Mouse (Mus musculus) kidney, embryonic 14.5 days (tissue): ENCODE measurements around the gene Tfap2d. TPM values are rescaled to one million over a fixed set of nuclear protein-coding genes. Genes with fewer than 3 reads are reported as not detected.

Experiments
- ATAC-seq: fragments of 200-750 bp; cut with Nextera tagmentation; 2 replicates; pipeline ENCODE4 v1.8.0; 2017; ENCODE audit warnings: moderate number of reproducible peaks, mild to moderate bottlenecking, moderate TSS enrichment, moderate library complexity; ENCODE audit not compliant: low FRiP score, low TSS enrichment
- H3K27ac ChIP-seq: fragments of 300-500 bp; sonication (generic); 2 replicates; pipeline ENCODE4 v1.5.1; 2014; ENCODE audit warnings: low read depth, mild to moderate bottlenecking, low read length, moderate library complexity, mixed read lengths
- H3K27me3 ChIP-seq: fragments of 300-500 bp; sonication (generic); 2 replicates; pipeline ENCODE4 v1.6.1; 2014; ENCODE audit warnings: mild to moderate bottlenecking, low read length; ENCODE audit not compliant: control insufficient read depth, insufficient read depth
- H3K36me3 ChIP-seq: fragments of 300-500 bp; sonication (generic); 2 replicates; pipeline ENCODE4 v1.6.1; 2014; ENCODE audit warnings: low read length, mixed read lengths; ENCODE audit not compliant: control insufficient read depth, insufficient read depth
- H3K4me1 ChIP-seq: fragments of 300-500 bp; sonication (generic); 2 replicates; pipeline ENCODE4 v1.6.1; 2014; ENCODE audit warnings: low read length, mixed read lengths; ENCODE audit not compliant: control insufficient read depth, insufficient read depth
- H3K4me2 ChIP-seq: fragments of 300-500 bp; sonication (generic); replicated peaks from 2 replicates; pipeline ENCODE4 v1.6.1; 2014; ENCODE audit warnings: low read depth, mild to moderate bottlenecking, low read length
- H3K4me3 ChIP-seq: fragments of 300-500 bp; sonication (generic); 2 replicates; pipeline ENCODE4 v1.5.1; 2014; ENCODE audit warnings: mild to moderate bottlenecking, low read length
- H3K9ac ChIP-seq: fragments of 300-500 bp; sonication (generic); 2 replicates; pipeline ENCODE4 v1.6.1; 2014; ENCODE audit warnings: low read depth, mild to moderate bottlenecking, low read length, moderate library complexity
- H3K9me3 ChIP-seq: fragments of 300-500 bp; sonication (generic); 2 replicates; pipeline ENCODE4 v1.6.1; 2016; ENCODE audit warnings: low read length; ENCODE audit not compliant: control insufficient read depth
- WGBS: fragments of 180-500 bp; shearing (Covaris S2); extraction: QIAGEN DNeasy Blood & Tissue Kit; methylation state at CpG from one replicate; pipeline ENCODE4 v1.1.7; 2014; 5-methylcytosine and 5-hydroxymethylcytosine counted together
- polyA plus RNA-seq: library from polyadenylated mRNA; unstranded; fragments of >200 nt; fragmentation: Nextera tagmentation; extraction: Ambion mirVana; gene quantifications from 2 replicates; pipeline ENCODE4 v1.2.1, GENCODE M21; 2014

Tfap2d gene
- polyA plus RNA-seq, 1 experiment from 2014 or later: not detected

DNA sequence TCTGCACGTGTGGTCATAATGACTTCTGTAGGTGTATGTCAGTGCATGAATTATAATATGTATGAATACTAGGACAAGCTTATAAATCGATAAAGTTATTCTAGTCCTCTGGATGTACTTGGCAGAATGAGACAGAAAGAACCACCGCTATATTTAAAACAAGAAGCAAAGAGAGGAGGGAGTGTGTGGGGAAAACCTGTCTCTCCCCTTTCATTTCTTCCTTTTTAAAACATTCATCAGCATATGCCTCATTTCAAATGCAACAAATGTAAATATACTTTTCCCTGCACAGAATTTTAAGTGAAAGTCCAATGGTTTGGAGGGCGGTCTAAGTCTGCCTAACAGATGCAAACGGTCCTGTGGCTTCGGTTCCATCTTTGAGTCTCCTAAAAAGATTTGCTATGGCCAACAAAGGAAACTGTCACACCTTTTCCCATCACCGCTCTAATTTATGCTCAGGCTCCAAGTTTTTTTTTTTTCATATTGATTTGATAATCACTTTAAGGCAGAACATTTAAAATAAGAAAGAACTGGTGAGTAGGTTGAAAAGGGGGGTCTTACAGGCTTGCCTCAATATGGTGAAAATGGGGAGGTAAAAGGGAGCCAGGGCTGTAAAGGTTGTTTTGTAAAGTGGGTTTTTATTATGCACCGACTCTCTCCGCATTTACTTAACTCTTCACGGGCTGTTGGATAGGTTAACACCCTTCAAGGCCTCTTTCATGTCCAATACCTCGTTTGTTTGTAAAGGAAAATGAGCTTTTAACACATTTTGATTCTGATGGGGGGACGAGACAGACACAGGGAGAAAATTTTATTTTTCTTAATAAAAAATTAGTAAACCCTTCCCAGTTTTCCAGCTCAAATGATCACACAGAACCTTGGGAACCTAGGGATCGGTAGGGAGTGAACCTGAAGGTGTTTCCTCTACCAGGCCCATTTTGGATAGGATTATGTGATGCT lies 4.3 kb downstream of the Tfap2d start:
- H3K4me2 ChIP-seq: no peak overlapping the region
- WGBS: under 1% methylated on average over 13 of the region's 13 CpGs
- no peak overlapping the region for H3K9ac ChIP-seq
- no peaks in the 10 kb centered on the region for H3K9me3 ChIP-seq
- no peak overlapping the region for H3K4me3 ChIP-seq
- no peak overlapping the region for H3K27ac ChIP-seq
- H3K36me3 ChIP-seq: no peaks in the 10 kb centered on the region
- H3K27me3 ChIP-seq: peaks cover 99% of the 10 kb centered on the region
- no peak for ATAC-seq
- H3K4me1 ChIP-seq: no peaks in the 10 kb centered on the region

GRCm38 (mm10) chr1:19107801-19108200 lies 5.0 kb downstream of the Tfap2d start:
- Histone ChIP-seq H3K9ac (no peak overlapping the region), H3K36me3 (no peaks in the 10 kb centered on the region), H3K4me1 (no peaks in the 10 kb centered on the region), H3K9me3 (no peaks in the 10 kb centered on the region), H3K27me3 (peaks cover 99% of the 10 kb centered on the region), H3K4me3 (no peak overlapping the region), H3K27ac (no peak overlapping the region), H3K4me2 (no peak overlapping the region)
- no peak for ATAC-seq
- 2% methylated on average over 3 of the region's 3 CpGs for WGBS

- Histone ChIP-seq H3K27me3 (peaks cover 87% of the 10 kb centered on the region), H3K4me3 (no peak overlapping the region), H3K9me3 (no peaks in the 10 kb centered on the region), H3K4me2 (no peak overlapping the region), H3K4me1 (no peaks in the 10 kb centered on the region), H3K27ac (no peak overlapping the region), H3K36me3 (no peaks in the 10 kb centered on the region), H3K9ac (no peak overlapping the region)
- ATAC-seq: no peak
- 1% methylated on average over 16 of the region's 16 CpGs for WGBS
Observed at GRCm38 (mm10) chr1:19109711-19110110, 6.9 kb downstream of the Tfap2d start.

DNA sequence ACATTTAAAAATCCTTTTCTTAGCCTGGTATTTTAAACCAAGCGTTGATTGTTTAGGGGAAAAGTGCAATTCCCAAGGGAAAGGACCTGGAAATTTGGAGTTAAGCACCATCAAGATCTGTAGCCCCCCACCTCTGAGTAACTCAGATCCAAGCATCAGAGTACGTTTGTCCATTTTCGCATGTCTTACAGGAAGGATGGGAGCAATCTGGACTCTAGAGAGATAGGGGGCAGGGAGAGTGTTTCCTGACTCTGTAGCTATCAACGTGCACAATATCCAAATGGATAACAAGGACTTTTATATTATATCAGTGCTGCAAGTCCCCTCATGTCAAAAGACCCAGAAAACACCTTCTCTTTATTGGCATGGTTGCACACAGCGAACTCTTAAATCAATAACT lies 7.4 kb downstream of the Tfap2d start:
- Histone ChIP-seq H3K4me3 (no peak overlapping the region), H3K27ac (no peak overlapping the region), H3K9me3 (no peaks in the 10 kb centered on the region), H3K4me1 (no peaks in the 10 kb centered on the region), H3K9ac (no peak overlapping the region), H3K4me2 (no peak overlapping the region), H3K27me3 (peaks cover 83% of the 10 kb centered on the region), H3K36me3 (no peaks in the 10 kb centered on the region)
- 1% methylated on average over 5 of the region's 5 CpGs for WGBS
- ATAC-seq: no peak

DNA sequence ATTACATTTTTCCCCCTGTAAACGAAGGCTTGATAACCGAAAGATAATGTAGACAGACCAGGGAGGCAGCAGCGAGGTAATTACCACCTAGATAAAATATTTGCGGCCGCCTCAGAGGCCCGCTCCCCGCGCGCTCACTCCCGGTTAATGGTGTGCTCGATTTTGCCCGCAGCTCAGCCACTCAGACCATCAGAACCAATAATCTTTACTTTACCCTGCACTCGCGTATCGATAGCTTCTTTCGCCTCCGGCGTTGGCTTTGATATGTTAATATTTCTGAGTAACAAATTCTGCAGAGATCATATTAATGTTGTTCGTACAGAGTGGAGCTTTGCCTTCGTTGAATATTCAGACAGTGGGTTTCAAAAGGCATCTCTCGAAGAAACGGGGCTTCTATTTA lies 8.2 kb downstream of the Tfap2d start:
- Histone ChIP-seq H3K4me3 (no peak overlapping the region), H3K4me2 (no peak overlapping the region), H3K4me1 (no peaks in the 10 kb centered on the region), H3K9me3 (no peaks in the 10 kb centered on the region), H3K27me3 (peaks cover 76% of the 10 kb centered on the region), H3K9ac (no peak overlapping the region), H3K36me3 (no peaks in the 10 kb centered on the region), H3K27ac (no peak overlapping the region)
- WGBS: 1% methylated on average over 22 of the region's 22 CpGs
- ATAC-seq: no peak

DNA sequence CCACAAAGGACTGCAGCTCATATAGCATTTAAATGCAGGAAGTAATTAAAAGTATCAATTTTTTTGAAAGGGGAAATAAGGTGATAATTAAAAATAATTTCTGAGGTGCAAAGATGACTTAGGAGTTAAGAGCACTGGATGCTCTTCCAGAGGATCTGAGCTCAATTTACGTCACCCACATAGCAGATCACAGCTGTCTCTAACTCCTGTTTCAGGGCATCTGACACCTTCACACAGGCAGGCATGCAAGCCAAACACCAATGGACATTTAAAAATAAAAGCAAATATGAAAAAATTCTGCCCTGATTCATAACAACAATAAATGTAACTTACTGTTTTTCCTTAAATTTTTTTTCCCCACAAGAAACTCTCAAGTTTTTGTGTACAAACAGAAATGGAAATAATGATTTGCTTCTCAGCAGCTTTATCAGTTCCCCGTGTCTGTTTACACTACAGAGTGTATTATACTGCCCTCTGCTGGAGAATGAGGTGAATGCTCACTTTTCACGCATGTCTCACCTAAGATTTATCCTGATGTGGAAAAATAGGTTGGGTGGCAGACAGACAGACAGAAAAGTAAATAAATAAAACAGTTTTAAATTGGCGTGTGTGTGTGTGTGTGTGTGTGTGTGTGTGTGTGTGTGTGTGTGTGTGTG lies 76.0 kb downstream of the Tfap2d start:
- Histone ChIP-seq H3K27me3 (no peaks in the 10 kb centered on the region), H3K9me3 (no peaks in the 10 kb centered on the region), H3K36me3 (no peaks in the 10 kb centered on the region), H3K9ac (no peak overlapping the region), H3K4me1 (no peaks in the 10 kb centered on the region), H3K27ac (no peak overlapping the region), H3K4me3 (no peak overlapping the region), H3K4me2 (no peak overlapping the region)
- 6% methylated on average over 4 of the region's 4 CpGs for WGBS
- ATAC-seq: no peak

DNA sequence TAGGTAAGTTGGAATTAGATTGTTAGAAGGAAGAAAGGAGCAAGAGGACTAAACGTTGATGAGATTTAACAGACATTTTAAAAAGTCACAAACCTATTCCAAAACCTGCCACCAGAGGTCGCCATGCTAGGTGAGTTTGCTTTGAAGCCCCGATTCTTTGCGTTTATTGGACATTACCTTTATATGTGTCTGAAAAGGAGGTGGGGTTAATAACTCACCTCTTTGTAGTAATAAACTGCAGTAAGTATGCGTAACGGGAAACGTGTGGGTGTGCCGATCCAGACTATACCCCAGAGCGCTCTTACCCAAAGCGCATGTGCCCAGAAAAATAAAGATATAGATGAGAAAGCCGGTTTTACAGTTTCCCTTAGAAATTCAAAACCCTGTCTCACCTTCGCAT lies 102.8 kb downstream of the Tfap2d start:
- H3K27ac ChIP-seq: no peak overlapping the region
- no peak overlapping the region for H3K9ac ChIP-seq
- peak overlapping the region; percentile 44 for H3K4me2 ChIP-seq
- H3K27me3 ChIP-seq: peaks cover 25% of the 10 kb centered on the region
- peak overlapping the region; percentile 32 for H3K4me3 ChIP-seq
- H3K9me3 ChIP-seq: no peaks in the 10 kb centered on the region
- 3% methylated on average over 12 of the region's 12 CpGs for WGBS
- ATAC-seq: peak; percentile 75
- H3K36me3 ChIP-seq: no peaks in the 10 kb centered on the region
- H3K4me1 ChIP-seq: no peaks in the 10 kb centered on the region

DNA sequence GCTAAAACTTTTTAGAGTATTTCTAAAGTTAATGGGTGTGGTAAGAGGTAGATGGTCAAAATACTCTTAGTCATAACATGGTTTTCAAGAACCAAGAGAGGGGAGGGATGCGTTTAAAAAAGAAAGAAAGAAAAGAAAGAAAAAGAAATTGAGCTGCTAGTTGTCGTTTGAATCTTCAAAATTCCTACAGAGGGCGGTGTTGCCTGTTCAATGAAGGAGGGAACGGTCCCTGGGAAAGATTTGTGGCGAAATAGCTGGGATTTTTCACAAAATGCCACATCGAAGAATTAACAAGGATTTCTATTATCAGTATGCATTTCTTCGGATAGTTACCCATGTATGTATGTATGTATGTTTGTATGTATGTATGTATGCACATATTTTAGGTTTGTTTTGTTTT lies 103.4 kb downstream of the Tfap2d start:
- 3% methylated on average over 7 of the region's 7 CpGs for WGBS
- H3K27me3 ChIP-seq: peaks cover 29% of the 10 kb centered on the region
- H3K9me3 ChIP-seq: no peaks in the 10 kb centered on the region
- H3K4me3 ChIP-seq: peak overlapping the region; percentile 32
- peak overlapping the region; percentile 44 for H3K4me2 ChIP-seq
- no peaks in the 10 kb centered on the region for H3K4me1 ChIP-seq
- no peak overlapping the region for H3K27ac ChIP-seq
- no peaks in the 10 kb centered on the region for H3K36me3 ChIP-seq
- ATAC-seq: no peak
- H3K9ac ChIP-seq: no peak overlapping the region

GRCm38 (mm10) chr1:19207611-19208010 lies 104.8 kb downstream of the Tfap2d start:
- Histone ChIP-seq H3K9ac (no peak overlapping the region), H3K27ac (no peak overlapping the region), H3K4me2 (no peak overlapping the region), H3K36me3 (no peaks in the 10 kb centered on the region), H3K4me1 (no peaks in the 10 kb centered on the region), H3K4me3 (no peak overlapping the region), H3K9me3 (no peaks in the 10 kb centered on the region), H3K27me3 (peaks cover 36% of the 10 kb centered on the region)
- 3% methylated on average over 4 of the region's 4 CpGs for WGBS
- ATAC-seq: no peak
